Comparison of ENCODE assay signal across 8 mouse cellular contexts in the genomic region with DNA sequence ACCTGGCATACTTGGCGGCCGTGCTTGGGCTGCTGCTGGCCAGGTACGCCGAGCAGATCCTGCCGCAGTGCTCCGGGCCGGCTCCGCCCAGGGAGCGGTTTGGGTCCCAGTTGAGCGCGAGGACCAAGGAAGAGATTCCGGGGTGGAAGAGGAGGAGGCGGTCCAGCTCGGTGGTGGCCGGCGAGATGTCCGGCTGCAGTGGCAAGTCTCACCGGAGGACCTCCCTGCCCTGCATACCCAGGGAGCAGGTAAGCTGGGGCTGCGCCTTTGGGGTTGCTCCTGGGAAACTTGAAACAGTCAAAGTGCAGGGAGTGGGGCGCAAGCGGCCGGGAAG. TPM values are rescaled to one million over a fixed set of nuclear protein-coding genes. Genes with fewer than 3 reads are reported as not detected.
DNase-seq lines count a peak whose midpoint lies in the region; ATAC-seq and TF ChIP-seq lines count a peak whose summit lies in the region.

No protein-coding gene starts in this region.

- peak overlapping the region; percentile 74 for H3K4me2 ChIP-seq in heart, embryonic 12.5 days
- H3K4me2 ChIP-seq in limb, embryonic 12.5 days: peak overlapping the region; percentile 88
- H3K4me2 ChIP-seq in neural tube, embryonic 15.5 days: peak overlapping the region; percentile 98

- peak overlapping the region; percentile 84 for H3K4me3 ChIP-seq in cerebellum, adult 2 months (replicated peaks; ENCODE audit: insufficient read depth, low read depth, low read length)
- peak overlapping the region; percentile 11 for H3K4me3 ChIP-seq in bone marrow, adult 2 months (replicated peaks; ENCODE audit: control insufficient read depth, low read depth, low read length)
- H3K4me3 ChIP-seq in heart, embryonic 12.5 days: peak overlapping the region; percentile 82
- H3K4me3 ChIP-seq in limb, embryonic 12.5 days (replicated peaks): peak overlapping the region; percentile 76
- peak overlapping the region; percentile 73 for H3K4me3 ChIP-seq in neural tube, embryonic 15.5 days (replicated peaks)

- H3K9me3 ChIP-seq in heart, embryonic 12.5 days (replicated peaks): no peaks in the 10 kb centered on the region
- H3K9me3 ChIP-seq in limb, embryonic 12.5 days: no peaks in the 10 kb centered on the region
- H3K9me3 ChIP-seq in neural tube, embryonic 15.5 days (replicated peaks): no peaks in the 10 kb centered on the region

- TF ChIP-seq CTCF in cerebellum, adult 2 months (IDR thresholded peaks at IDR 0.05; ENCODE audit: borderline replicate concordance, insufficient read depth, low read depth, low read length): no peak
- no peak for TF ChIP-seq CTCF in bone marrow, adult 2 months (IDR thresholded peaks at IDR 0.05; ENCODE audit: control insufficient read depth, insufficient read depth, low read length)

- no peak for TF ChIP-seq POLR2A in cerebellum, adult 2 months (IDR thresholded peaks at IDR 0.05; ENCODE audit: borderline replicate concordance, insufficient read depth, low read length)
- TF ChIP-seq POLR2A in bone marrow, adult 2 months (IDR thresholded peaks at IDR 0.05; ENCODE audit: borderline replicate concordance, control insufficient read depth, low read depth, low read length): no peak

- H3K27me3 ChIP-seq in cerebellum, adult 2 months (ENCODE audit: control insufficient read depth, insufficient read depth, low read length): no peaks in the 10 kb centered on the region
- no peaks in the 10 kb centered on the region for H3K27me3 ChIP-seq in heart, embryonic 12.5 days (replicated peaks)
- H3K27me3 ChIP-seq in limb, embryonic 12.5 days: peaks cover 22% of the 10 kb centered on the region
- peaks cover 22% of the 10 kb centered on the region for H3K27me3 ChIP-seq in neural tube, embryonic 15.5 days (replicated peaks)

- H3K27ac ChIP-seq in cerebellum, adult 2 months (ENCODE audit: insufficient read depth, low read length): peak overlapping the region; percentile 51
- H3K27ac ChIP-seq in bone marrow, adult 2 months (ENCODE audit: control insufficient read depth, insufficient read depth, low read depth, low read length, poor library complexity): no peak overlapping the region; the same call in 1 of the 2 replicates
- H3K27ac ChIP-seq in heart, embryonic 12.5 days (ENCODE audit: poor library complexity, severe bottlenecking): peak overlapping the region; percentile 87
- peak overlapping the region; percentile 87 for H3K27ac ChIP-seq in limb, embryonic 12.5 days
- peak overlapping the region; percentile 60; the same call in 1 of the 2 replicates for H3K27ac ChIP-seq in neural tube, embryonic 15.5 days (replicated peaks)

- peak; percentile 10; the same call in 1 of the 2 replicates for ATAC-seq in heart, embryonic 12.5 days (ENCODE audit: insufficient number of reproducible peaks, low FRiP score)
- peak; percentile 8; the same call in 1 of the 2 replicates for ATAC-seq in limb, embryonic 12.5 days (ENCODE audit: insufficient number of reproducible peaks, insufficient read depth, low FRiP score, low TSS enrichment, low read depth)
- ATAC-seq in neural tube, embryonic 15.5 days (ENCODE audit: low FRiP score): peak; percentile 18

- no peak for DNase-seq in cerebellum, adult 2 months
- no peak for DNase-seq in cerebellum, postnatal 10 days
- no peak for DNase-seq in spleen, postnatal 4 days (ENCODE audit: low spot score in 2 of 2)
- DNase-seq in thymus, adult 18-20 months: no peak

- WGBS in cerebellum, adult 2 months: 3% methylated on average over 22 of the region's 22 CpGs
- WGBS in bone marrow, adult 2 months: 16% methylated on average over 22 of the region's 22 CpGs
- 1% methylated on average over 22 of the region's 22 CpGs for WGBS in heart, embryonic 12.5 days
- under 1% methylated on average over 22 of the region's 22 CpGs for WGBS in limb, embryonic 12.5 days
- WGBS in neural tube, embryonic 15.5 days: 2% methylated on average over 22 of the region's 22 CpGs

- H3K36me3 ChIP-seq in heart, embryonic 12.5 days: peaks cover 8% of the 10 kb centered on the region; the same call in 1 of the 2 replicates
- no peaks in the 10 kb centered on the region for H3K36me3 ChIP-seq in limb, embryonic 12.5 days
- no peaks in the 10 kb centered on the region for H3K36me3 ChIP-seq in neural tube, embryonic 15.5 days

- H3K4me1 ChIP-seq in cerebellum, adult 2 months (ENCODE audit: control insufficient read depth, insufficient read depth, low read length): peaks cover 10% of the 10 kb centered on the region; the same call in 1 of the 2 replicates
- H3K4me1 ChIP-seq in bone marrow, adult 2 months (ENCODE audit: control insufficient read depth, insufficient read depth, low read length): no peaks in the 10 kb centered on the region
- peaks cover 21% of the 10 kb centered on the region for H3K4me1 ChIP-seq in heart, embryonic 12.5 days (replicated peaks)
- H3K4me1 ChIP-seq in limb, embryonic 12.5 days (replicated peaks): peaks cover 48% of the 10 kb centered on the region
- H3K4me1 ChIP-seq in neural tube, embryonic 15.5 days: peaks cover 22% of the 10 kb centered on the region

- peak overlapping the region; percentile 91 for H3K9ac ChIP-seq in heart, embryonic 12.5 days
- peak overlapping the region; percentile 86 for H3K9ac ChIP-seq in limb, embryonic 12.5 days (replicated peaks)
- H3K9ac ChIP-seq in neural tube, embryonic 15.5 days (replicated peaks): peak overlapping the region; percentile 70

RNA-seq across cellular contexts. Expression of a gene that starts 1.2 kb away (rescaled TPM):
- polyA plus RNA-seq in cerebellum, adult 2 months (2012; rRNA removed): 3.3 and 3.4 TPM in 2 replicates
- 1.5 and 3.1 TPM in 2 replicates for polyA plus RNA-seq in bone marrow, adult 2 months (2011; ENCODE audit: insufficient read depth, insufficient read length, low replicate concordance, missing spikeins)
- 12.2 and 13.4 TPM in 2 replicates for polyA plus RNA-seq in heart, embryonic 12.5 days (2016; fragmentation: Nextera tagmentation; extraction: Ambion mirVana)
- polyA plus RNA-seq in limb, embryonic 12.5 days (2016; fragmentation: Nextera tagmentation; extraction: Ambion mirVana): 4.4 and 5.5 TPM in 2 replicates
- polyA plus RNA-seq in neural tube, embryonic 15.5 days (2015; fragmentation: Nextera tagmentation; extraction: Ambion mirVana): 2.4 and 3.7 TPM in 2 replicates

Comparison
In these comparisons a context has a peak if more than half of its experiments do, and no peak if none do; other contexts are left out.
1. H3K4me3 ChIP-seq: peak in every context shown above with its lines; median percentile 84 in cerebellum, adult 2 months; 82 in heart, embryonic 12.5 days; 76 in limb, embryonic 12.5 days; 73 in neural tube, embryonic 15.5 days; 11 in bone marrow, adult 2 months.